Mouse (Mus musculus) left cerebral cortex, postnatal 36 days (tissue): ENCODE results near the gene Gm4187. TPM values are rescaled to one million over a fixed set of nuclear protein-coding genes. Genes with fewer than 3 reads are reported as not detected.
"Not testable (repeated sequence)": the region's sequence is repeated elsewhere in the genome, so short reads cannot be mapped to it uniquely, and the experiment has no call there.

Source experiments
- DNase-seq, 2 experiments: peaks; one replicate each; pipeline ENCODE4 v3.0.0; 2021 to 2022; ENCODE audit warnings: low spot score in 2 of 2, mixed read lengths in 1 of 2
- intact Hi-C: fragments of 180-260 bp; cut with DNase I; formaldehyde crosslinking; loops from one replicate; pipeline ENCODE4 v1.15.1; 2025
- total RNA-seq, 2 experiments: library from RNA; stranded (reverse); gene quantifications; 2 replicates each; pipeline ENCODE4 v1.2.3; 2021

Gene Gm4187
- total RNA-seq: not detected

DNA sequence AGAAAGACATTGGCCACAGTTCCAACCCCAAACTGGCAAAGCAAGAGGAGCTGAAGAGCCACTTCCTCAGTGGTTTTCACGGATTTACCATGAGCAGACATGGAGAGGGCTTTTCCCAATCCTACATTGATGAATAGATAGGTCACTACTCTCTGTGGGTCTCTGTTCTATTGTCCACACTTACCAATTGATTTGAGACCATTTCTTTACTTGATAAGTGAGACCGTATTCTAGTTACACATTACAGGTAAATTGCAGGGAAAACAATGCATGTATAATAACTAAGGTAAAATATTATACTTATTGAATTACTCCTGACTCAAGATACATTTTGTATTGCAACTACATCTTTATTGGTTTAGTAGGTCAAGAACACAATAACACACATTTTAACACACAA, at the start of gene Gm4187:
Gene Gm4187, minus strand, starts transcription at position 101 of the 400 bp plus-strand sequence.
- intact Hi-C loops, DNase-seq: not testable (repeated sequence)

DNA sequence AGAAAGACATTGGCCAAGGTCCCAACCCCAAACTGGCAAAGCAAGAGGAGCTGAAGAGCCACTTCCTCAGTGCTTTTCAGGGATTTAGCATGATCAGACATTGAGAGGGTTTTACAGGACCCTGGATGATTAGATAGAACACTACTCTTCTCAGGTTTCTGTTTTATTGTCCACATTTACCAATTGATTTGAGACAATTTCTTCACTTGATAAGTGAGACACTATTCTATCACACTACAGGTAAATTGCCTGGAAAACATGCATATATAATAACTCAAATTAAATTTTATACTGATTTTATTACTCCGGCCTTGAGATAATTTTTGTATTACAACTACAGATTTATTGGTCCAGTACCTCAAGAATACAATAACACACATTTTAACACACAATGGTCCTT, 41.4 kb upstream of the Gm4187 start, which contains the start of gene Gm8660:
Gene Gm8660, minus strand, starts transcription at position 101 of the 400 bp plus-strand sequence.
- DNase-seq, intact Hi-C loops: not testable (repeated sequence)

Other genes starting within 250 kb of the Gm4187 start
- gene Gm16451, start 211.5 kb downstream of the Gm4187 start, total RNA-seq: not detected
- not detected for gene Gm10666, start 195.0 kb downstream of the Gm4187 start, total RNA-seq
- not detected for gene Vmn1r142, start 165.7 kb downstream of the Gm4187 start, total RNA-seq
- not detected for gene Vmn1r143, start 140.3 kb downstream of the Gm4187 start, total RNA-seq
- not detected for gene Gm8653, start 128.5 kb downstream of the Gm4187 start, total RNA-seq
- gene Gm8453, start 100.2 kb downstream of the Gm4187 start, total RNA-seq: not detected
- not detected for gene Gm8660, start 41.3 kb upstream of the Gm4187 start, total RNA-seq
- gene Vmn1r148, start 83.9 kb upstream of the Gm4187 start, total RNA-seq: not detected
- not detected for gene Vmn1r149, start 108.5 kb upstream of the Gm4187 start, total RNA-seq
- gene Gm10665, start 134.4 kb upstream of the Gm4187 start, total RNA-seq: not detected
- not detected for gene Vmn1r151, start 170.0 kb upstream of the Gm4187 start, total RNA-seq
- not detected for gene Vmn1r152, start 193.2 kb upstream of the Gm4187 start, total RNA-seq
- not detected for gene Gm8677, start 205.2 kb upstream of the Gm4187 start, total RNA-seq
- not detected for gene Gm4201, start 235.6 kb upstream of the Gm4187 start, total RNA-seq